Mouse (Mus musculus) lung, postnatal 14 days (tissue): ENCODE results near the gene Tnfsf9.
"Not testable (repeated sequence)": the region's sequence is repeated elsewhere in the genome, so short reads cannot be mapped to it uniquely, and the experiment has no call there.

Source experiments
- DNase-seq: peaks from one replicate; pipeline ENCODE4 v3.0.0; 2021

Gene Tnfsf9

GRCm38 (mm10) chr17:57095855-57096622 lies 9.1 kb upstream of the Tnfsf9 start:
- peak; percentile 64 for DNase-seq

DNA sequence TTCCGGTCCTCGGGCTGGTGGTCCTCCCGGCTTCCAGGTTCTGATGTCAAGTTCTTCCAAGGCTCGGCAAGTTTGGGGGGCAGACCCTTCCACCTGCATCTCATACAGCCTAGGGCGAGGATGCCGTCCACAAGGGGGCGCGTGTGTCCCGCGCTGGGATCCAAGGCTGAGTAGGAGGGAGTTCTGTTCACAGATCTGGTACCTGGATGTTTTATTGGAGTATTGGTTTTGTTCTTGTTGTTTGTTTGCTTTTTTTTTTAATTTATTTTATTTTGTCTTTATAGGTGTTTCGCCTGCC lies 8.6 kb upstream of the Tnfsf9 start:
- peak; percentile 91 for DNase-seq

- DNase-seq, result no peak
Measured at GRCm38 (mm10) chr17:57098321-57098720, 6.8 kb upstream of the Tnfsf9 start.

DNA sequence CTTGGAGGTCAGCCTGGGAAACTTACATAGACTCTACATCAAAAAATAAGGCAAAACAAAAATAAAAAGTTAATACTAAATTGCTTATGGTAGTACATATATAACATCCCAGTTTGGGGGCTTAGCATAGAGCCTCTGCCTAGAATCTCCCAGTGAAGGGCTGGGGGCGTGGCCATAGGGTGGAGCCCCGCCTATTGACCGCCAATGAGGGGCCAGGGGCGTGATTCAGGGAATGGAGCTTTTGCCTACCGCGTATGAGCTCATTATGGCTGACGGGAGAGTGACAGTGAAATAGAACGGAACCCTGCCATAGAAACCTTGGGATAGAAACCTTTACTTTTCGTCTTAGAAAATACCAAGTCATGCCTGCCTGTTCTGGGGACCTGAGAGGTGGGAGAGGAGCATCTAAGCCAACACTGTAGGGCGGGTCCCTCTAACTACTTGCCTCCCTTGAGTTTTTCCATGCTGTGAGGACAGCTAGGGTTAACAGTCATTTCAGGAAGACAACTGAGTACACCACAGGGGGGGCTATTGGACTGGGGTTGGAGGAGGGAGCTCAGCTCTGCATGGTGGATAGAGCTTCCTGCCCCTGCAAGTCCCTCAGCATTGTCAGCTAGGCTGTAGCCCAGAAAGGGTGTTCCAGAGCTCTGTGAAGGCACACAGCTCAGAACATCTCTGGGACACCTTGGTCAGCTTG lies 5.3 kb upstream of the Tnfsf9 start:
- DNase-seq, result no peak

DNA sequence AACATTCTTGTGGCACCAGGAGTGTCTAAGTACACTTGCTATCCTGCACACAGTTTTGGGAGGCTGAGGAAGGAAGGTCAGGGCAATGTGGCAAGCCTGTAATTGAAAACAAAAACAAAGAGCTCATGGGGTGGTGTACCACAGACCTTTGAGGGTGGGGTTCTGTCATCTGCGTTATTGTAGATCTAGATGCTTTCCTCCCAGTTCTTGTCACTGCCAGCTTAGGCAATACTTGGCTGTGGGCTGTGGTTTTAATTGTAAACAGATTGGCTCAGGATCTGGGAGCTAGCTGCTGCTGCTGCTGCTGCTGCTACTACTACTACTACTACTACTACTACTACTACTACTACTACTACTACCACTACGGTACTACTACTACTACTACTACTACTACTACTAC lies 2.8 kb upstream of the Tnfsf9 start:
- DNase-seq, result no peak

- DNase-seq, result no peak
Measured at GRCm38 (mm10) chr17:57104496-57104895, 629 bp upstream of the Tnfsf9 start.

DNA sequence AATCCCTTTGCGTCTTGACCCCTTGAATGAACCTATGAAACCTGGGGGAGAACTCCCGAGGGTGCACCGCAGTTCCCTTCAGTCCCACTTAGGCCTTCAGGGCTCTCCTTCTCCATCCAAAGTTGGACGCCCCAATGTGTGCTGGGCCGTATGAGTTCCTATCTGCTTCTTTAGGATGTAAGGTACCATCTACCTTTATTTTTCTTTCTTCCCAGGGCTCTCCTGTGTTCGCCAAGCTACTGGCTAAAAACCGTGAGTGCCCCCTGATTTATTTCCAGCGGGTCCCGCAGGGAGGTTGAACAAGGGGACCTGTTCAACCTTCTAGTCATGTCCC lies 877 bp downstream of the Tnfsf9 start:
- no peak for DNase-seq

- DNase-seq, result no peak
Measured at GRCm38 (mm10) chr17:57107064-57107463, 1.9 kb downstream of the Tnfsf9 start.

DNA sequence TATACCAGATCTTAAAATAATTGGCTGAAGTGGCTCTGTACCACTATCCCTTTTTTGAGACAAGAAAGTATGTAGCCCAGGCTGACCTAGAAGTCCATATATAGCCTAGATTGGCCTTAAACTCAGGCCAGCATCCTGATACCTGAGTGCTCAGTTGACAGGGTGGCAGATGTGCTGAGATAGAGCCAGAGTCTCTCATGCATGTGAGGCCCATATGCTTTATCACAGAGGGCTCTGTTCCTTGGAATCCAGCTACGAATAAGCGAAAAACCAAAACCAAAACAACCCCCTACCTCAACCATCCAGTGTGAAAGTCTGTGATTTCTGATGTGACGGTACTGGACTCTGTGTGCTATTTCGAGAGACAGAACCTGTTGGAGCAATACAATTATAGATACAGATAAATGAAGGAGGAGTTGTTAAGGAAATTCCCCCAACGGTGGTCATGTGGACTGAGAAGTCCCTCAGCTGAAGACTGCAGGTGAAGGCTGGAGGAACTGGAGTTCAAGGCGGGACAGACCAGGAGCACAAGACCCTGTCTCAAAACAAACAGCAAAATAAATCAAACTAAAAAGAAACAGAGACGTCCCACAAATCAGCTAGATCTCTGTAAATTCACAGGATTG lies 3.0 kb downstream of the Tnfsf9 start:
- no peak for DNase-seq

- no peak for DNase-seq
Measured at GRCm38 (mm10) chr17:57108666-57109171, 3.6 kb downstream of the Tnfsf9 start.

DNA sequence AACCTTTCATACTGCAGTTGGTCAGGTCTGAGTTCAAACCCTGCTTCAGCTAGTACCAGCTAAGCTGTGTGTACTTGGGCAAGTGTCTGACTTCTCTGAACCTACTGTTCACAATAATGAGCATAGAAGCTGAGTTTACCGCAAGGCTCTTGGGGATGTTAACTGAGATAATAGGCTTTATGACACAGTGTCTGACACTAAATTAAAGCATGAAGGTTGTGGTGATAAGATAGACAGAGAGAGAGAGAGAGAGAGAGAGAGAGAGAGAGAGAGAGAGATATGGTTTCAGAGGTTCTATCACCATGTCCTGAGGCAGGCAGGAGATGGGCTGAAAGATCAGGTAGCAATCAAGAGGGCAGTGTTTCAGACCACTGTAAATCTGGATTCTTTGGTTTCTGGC lies 4.9 kb downstream of the Tnfsf9 start:
- no peak for DNase-seq

- peak; percentile 13 for DNase-seq
Measured at GRCm38 (mm10) chr17:57112768-57113474, 7.8 kb downstream of the Tnfsf9 start.

DNA sequence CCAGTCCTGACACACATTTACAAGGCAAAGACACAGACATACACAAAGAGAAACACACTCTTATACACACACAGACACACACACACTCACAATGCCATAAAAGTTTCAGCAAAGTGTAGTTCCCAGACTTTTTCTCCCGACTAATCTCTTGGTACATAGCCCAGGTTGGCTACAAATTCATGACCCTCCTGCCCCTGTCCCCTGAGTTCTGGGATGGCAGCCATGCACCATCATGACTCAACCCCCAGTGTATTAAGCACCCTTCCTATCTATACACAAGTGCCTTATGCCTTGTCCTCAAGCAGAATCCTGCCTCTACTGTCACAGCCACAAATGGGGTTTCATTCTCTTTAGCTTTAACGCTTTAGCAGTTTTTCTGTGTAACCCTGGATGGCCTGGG lies 11.7 kb downstream of the Tnfsf9 start:
- DNase-seq, result no peak

DNA sequence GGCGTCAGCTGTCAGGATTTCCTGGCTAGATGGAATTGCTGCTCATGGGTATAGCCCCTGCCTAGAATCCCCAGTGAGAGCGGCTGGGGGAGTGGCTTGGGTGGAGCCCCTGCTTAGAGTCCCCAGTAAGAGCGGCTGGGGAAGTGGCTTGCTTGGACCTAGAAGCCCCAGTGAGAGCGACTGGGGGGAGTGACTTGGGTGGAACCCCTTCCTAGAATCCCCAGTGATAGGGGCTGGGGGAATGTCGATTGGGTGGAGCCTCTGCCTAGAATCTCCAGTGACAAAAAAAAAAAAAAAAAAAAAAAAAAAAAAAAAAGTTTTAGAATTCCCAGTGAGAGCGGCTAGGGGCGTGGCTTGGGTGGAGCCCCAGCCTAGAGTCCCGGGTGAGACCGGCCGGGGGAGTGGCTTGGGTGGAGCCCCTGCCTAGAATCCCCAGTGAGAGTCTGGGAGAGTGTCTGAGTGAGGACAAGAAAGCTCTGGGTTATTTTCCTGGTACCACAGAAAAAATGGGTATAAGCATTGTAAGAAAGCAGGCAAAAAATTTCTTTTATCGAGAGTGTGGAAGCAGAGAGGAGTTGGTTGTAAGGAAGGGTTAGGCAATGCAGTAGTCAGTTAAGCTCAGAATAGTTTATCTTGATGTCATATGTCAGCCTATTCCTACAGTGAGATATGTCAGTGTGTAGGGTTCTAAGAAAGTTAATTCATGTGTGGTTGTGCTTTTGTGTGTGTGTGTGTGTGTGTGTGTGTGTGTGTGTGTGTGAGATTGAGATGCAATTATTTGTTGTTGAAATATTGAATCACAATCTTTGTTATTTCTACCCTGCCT lies 13.6 kb downstream of the Tnfsf9 start:
- DNase-seq, result peak; percentile 30

GRCm38 (mm10) chr17:57121856-57122255 lies 16.7 kb downstream of the Tnfsf9 start:
- DNase-seq, result no peak

DNA sequence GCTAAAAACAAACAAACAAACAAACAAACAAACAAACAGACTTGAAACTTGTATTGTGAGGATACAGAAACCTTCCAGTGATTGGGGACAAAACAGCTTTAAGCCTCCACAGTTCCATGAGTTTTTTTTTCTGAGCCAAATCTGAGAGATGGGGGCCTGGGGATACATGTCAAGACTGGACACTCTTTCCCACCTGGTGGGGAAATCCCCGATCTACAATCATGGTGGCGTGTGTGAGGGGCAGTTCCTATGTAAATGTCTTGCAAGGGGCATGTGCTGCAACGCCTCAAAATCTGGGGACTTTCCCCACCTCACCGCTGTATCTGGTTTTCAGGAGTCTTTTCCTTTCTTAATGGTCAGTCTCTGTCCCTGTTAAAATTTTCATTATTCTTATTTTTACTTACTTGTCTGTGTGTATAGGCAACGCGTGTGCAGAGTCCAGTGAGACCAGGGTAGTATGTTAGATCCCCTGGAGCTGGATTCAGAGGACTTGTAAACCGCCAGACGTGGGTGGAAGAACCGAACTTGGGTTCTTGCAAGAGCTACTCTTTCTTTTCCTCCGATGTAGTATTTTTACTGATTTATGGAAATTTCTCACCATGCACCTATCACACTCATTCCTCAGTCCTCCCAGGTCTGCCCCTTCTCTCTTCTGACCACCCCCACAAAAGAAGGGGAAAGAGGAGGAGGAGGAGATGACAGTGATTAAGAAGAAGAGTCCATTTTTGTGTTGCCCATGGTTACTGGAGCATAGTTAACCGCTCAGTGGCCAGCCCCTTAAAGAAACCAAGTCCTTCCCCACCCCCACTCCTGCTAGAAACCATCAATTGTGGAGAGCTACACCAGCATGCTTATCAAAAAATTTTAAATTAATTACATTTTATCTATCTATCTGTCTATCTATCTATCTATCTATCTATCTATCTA lies 18.3 kb downstream of the Tnfsf9 start:
- DNase-seq, result no peak

DNA sequence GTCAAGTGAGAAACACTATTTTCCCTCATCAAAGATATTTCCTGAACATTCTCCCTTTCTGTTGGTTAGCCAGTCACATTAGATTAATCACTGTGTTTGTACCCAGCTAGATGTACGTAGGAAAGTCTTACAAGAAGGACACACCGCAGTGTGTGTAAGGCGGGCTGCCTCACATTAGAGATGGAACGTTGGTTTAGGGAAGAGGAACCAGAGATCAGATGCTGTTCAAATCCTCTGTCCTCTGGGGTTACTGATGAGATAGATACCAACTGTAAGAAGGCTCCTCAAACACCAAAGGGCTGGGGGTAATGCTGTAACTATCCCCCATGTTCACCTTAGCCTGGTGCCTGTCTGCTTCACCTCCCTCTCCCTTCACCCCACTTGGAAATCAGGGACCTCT lies 19.7 kb downstream of the Tnfsf9 start:
- no peak for DNase-seq

DNA sequence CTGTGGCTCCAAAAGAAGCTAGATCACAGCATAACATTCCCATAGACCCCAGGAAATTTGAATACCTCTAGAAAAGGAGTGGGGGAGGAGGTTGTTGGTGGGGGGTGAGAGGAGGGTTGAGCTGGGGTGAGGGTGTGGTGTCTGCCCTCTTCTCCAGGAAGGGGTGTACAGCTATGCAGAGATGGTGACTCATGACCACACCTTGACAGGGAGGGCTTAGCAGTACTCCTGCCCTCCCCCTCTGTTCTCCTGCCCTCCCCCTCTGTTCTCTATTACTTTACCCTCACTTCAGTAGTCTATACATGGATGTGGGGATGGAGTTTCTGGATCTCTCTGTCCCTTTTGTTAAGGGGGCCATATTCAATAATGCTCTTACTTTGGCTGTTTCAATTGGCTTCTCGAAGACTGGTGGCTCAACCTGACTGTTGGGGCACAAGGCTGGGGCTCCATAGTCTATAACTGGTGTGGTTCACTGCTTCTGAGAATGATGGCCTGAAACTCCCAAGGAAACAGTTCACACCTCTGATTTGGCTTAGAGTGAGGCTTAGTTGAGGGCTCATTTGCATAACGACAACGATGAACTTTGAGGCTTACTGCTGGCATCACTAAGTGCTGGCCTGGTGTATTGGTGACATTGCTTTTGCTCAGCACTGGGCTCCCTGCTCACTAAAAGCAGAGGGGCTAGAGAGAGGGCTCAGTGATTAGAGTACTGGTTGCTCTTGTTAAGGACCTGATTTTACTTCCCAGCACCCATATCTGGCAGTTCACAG lies 20.9 kb downstream of the Tnfsf9 start:
- no peak for DNase-seq

DNA sequence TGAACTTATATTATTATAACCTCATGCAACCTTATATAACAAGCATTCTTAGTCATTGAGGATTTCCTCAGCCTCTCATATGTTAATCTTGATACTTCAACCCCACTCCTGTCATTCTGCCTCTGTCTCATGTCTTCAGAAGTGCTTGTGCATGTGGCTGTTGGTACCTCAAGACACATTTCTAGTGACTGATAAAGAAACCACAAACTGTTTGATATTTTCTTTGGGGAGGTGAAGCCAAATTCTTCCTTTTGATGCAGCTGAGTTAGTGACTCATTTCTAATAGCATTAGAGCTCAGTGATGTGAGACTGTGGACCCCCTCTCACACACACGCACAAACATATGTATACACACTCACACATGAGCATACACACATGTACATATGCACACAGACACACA lies 26.7 kb downstream of the Tnfsf9 start:
- DNase-seq, result no peak

DNA sequence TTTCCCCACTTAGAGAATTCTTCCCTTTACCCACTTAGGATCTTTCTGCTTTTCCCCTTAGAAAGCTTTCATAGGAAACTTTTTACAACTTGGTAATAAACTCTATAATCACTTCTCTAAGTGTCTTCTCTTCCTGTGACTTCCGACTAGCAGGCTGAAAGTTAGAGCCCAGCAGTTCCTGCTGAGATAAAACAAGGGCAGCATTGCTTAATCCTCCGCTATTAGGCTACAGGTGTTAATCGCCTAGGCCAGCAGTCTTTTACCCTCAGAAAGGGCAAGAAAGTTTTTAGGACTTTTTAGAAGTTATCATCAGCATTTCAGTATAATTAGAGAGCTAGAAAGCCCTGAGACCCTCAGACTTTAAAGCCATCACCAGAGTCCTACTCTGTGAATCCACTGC lies 28.9 kb downstream of the Tnfsf9 start:
- DNase-seq, result not testable (repeated sequence)

DNA sequence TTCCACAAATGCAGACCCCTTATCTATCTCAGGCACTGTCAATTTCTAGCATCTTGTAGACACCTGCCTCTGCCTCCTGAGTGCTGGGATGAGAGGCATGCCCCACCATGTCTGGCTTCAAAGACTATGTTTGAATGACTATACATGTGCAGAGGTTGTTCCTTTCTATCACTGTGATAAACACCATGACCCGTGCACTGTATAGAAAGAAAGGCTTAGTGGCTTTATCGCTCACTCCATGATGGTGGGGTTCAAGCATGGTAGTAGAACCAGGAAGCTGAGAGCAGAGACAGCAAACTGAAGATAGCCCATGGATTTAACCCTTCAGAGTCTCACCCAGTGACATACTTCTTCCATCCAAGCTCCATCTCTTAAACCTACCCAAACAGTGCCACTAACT lies 29.6 kb downstream of the Tnfsf9 start:
- DNase-seq, result no peak
